Mouse (Mus musculus): ENCODE results near the gene Pon1.
"Not testable (repeated sequence)": the region's sequence is repeated elsewhere in the genome, so short reads cannot be mapped to it uniquely, and the experiment has no call there.

Pon1 gene

DNA sequence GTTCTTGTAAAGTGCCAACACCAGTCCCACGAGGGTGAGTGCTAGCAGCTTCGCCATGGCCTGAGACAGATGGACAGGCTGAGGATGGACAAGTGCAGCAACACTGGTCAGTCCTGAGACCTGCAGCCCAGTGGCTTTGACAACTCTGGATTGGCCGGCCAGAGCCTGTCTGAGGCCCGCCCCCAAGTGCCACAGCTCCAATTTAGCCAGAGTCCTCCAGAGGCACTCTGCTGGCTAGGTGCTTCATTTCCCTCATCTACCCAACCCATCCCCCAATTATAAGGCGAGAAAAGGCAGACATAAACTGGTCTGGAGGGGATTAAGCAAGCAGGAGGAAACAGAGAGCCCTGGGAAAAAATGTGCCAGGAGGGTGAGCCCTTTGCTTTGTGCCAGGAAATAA is at the start of gene Pon1:
Gene Pon1 (minus strand): TSS at position 254 of the 400 bp plus-strand sequence.
- DNase-seq = no peak

DNA sequence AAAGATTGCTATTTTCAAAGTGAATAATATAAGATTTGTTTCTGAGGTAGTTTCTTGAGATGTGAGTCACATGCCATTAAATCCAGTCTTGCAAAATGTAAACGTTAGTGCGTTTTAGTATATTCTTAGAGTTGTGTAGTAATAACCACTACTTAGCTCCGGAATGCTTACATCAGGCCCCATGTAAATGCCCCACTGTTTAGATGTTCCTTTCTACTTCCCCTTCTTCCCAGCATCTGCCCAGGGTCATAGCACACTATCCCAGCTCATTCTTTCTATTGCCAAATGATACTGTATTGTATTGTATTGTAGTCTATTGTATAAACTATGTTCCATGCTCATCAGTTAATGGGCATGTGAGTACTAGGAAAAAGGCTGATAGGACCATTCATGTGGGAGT is 45.1 kb upstream of the Pon1 start:
- DNase-seq = no peak

DNA sequence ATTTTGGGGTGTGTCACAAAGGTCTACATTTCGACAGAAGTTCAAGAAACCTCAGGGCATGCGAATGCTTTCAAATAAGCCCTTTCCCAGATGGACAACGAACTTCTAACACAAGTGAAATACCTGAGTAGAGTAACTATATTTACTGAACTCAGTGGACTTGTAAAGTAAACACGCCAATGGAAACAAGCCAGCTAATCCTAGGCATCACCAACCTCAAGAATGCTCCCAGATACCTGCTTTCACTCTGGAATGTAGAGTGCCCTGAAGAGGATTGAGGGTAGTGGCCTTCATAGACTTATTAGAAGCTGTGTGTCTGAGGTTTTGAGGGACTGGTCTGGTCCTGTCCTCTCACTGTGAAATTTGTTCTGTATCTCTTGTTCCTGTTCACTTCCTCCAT is 43.8 kb upstream of the Pon1 start:
- no peak for DNase-seq

DNA sequence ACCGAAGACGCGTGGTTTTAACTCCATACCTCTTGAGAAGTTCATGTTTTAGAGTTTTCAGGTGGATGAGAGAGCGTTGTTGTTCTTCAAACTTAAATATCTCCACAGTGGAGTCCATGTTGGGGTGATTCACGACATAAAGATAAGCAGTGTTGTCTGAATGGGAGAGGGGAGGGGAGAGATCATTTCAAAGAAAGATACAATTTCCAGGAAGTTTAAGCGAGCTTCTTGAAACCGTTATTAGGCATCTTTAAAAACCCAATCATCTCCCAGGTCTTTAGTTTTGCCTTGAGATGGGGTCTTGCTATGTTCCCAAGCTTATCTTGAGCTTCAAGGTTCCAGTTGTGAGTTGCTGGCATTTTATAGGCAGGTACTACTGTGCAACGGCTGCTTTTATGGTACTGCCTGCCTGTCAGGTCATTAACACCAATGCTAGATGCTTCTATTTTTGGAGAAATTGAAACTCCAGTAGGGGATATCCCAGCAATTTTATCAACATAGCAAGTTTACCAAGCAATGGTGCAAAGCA is 43.2 kb upstream of the Pon1 start:
- DNase-seq = no peak

DNA sequence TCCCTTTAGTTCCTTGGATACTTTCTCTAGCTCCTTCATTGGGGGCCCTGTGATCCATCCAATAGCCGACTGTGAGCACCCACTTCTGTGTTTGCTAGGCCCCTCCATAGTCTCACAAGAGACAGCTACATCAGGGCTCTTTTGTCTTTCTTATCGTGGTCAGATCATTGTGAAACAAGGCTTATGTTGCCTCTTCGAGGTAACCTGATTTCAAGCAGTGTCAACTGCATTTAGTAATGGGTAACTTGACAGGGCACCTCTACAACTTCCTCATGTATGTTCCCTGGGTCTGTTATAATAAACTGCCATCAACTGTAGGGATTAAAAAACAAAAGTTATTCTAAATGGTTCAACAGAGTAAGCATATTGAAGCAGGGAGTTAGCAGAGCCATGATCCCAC is 40.8 kb upstream of the Pon1 start:
- DNase-seq = no peak

DNA sequence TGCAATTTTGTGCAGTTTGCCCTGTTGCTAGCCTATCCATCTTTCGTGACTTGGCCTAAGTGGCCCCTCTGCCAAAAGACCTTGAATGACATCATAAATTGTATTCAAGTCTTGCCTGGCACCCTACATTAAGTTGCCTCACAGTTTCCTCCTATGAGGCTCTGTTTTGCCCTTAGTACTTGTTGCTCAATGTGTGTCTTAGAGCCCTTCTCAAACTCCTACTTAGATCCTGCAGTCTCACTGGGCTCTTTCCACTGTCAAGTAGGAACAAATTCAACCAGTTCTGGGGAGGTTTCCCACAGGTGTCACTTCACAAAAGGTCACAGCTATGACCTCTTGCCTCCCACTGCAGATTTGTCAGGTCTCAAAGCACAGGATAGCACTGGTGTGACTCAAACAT is 40.1 kb upstream of the Pon1 start:
- DNase-seq = no peak

DNA sequence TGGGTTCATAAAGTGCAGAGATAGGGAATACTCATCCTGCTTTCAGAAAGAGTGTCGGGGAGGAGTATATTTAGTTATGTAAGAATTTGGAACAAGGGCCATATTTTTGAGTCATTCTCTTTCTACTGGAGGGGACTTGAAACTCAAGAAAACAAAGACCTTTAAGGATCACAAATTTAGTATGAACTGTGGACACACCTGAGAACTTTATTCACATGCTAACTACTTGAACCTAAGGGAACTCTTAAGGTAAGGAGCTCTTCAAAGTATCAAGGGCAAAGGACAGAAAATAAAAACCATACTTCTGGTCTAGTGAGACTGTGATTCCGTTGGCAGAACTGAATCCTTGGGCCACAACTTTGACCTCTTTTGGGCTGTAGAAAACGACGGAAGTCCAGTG is 38.3 kb upstream of the Pon1 start:
- no peak for DNase-seq

DNA sequence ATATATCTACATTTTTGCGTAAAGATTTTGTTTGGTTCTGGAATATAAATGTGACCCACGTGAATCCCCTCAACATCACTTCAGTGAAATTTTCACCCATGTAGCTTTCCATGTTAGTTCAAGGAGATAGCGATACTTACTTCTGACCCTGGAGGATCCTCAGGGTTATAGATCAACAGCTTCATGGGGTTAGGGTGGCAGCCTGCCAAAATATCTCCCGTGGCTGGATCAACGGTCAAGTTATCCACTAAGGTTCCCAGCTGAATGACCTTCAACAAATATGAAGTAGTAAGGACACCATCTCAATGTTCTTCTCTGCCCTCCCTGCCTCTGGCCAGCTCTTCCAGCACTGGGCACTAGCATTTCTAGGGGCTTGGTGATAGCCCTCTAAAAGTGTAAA is 36.5 kb upstream of the Pon1 start:
- peak; percentile 6 for DNase-seq

DNA sequence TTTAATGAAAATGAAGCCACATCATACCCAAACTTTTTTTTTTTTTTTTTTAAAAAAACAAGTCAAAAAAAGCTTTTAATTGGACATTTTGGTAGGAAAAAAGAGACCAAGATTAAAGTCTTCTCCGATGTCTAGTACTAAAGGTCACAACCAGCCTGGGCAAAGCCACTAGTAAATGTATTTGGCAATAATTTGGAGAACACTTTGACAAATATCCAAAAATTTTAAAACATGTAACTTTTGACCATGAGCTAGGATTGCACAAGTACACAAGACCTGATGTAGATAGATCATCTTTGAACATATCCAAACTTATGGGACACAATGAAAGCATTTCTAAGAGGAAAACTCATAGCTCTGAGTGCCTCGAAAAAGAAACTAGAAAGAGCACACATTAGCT is 29.8 kb upstream of the Pon1 start:
- DNase-seq = not testable (repeated sequence)

DNA sequence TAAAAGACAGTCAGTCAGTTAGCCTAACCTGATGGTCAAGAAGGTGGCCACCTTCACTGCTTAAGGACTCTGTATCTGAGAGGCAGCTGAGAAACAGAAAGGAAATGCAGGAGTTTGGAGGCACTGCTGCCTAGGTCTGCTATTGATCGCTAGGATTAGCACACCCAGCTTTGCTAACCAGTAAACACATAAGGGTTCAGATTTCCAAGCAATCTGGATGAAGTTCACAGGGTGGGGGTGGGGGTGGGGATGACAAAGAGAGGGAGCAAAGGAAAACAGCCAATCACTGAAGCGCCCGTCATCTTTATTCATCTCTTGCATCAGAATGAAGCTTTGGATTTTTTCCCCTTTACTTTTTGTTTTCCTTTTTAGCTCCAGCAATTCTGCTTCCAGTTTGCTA is 28.3 kb upstream of the Pon1 start:
- no peak for DNase-seq

DNA sequence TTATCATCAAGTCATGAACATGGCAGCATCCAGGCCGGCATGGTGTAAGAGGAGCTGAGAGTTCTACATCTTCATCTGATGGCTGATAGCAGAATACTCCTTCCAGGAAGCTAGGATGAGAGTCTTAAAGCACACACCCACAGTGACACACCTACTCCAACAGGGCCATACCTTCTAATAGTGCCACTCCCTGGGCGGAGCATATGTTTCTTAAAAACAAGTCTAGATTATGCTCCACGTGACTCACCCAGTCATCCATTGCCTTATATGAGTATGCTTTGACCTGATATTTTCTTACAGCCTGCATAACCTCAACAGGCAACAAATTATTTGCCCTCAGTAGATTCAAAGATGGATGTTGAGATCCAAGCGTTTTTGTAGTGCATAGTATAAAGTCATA is 24.4 kb upstream of the Pon1 start:
- DNase-seq = no peak

DNA sequence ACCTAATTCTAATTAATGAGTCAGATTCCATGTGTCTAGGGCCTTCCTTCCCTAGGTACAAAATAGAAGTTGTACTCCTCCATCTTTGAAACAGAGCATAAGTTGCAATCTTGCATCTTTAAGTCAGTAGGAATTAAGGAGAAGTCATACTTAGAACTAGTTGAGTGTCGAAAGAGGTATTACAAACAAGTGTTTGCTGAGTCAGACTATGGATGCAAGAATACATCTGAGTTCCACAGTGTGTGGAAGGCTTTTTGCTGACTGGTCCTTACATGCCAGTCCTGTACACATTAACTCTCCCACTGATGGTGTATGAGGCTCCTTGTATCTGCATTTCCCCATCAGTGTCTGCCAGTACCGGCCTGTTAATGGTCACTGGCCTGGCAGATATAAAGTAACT is 14.1 kb upstream of the Pon1 start:
- no peak for DNase-seq

DNA sequence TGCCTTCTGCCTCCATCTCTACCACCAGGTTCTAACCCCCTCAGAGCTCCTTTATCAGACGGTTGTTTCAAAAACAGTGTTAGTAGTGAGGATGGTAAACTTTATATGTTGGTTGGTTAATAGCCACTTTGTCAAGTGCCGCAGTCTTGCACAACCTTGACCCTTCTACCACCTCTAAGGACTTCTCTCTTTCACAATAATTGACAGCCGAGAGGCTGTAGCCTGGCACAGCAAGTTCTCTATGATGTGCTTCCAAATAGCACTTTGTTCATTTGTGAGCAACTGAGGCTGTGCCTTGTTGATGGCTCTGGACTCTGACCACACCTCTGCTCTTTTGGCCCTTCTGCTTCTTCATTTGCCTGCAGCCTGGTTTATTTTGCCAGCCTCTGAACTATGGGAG is 6.2 kb upstream of the Pon1 start:
- DNase-seq = no peak

DNA sequence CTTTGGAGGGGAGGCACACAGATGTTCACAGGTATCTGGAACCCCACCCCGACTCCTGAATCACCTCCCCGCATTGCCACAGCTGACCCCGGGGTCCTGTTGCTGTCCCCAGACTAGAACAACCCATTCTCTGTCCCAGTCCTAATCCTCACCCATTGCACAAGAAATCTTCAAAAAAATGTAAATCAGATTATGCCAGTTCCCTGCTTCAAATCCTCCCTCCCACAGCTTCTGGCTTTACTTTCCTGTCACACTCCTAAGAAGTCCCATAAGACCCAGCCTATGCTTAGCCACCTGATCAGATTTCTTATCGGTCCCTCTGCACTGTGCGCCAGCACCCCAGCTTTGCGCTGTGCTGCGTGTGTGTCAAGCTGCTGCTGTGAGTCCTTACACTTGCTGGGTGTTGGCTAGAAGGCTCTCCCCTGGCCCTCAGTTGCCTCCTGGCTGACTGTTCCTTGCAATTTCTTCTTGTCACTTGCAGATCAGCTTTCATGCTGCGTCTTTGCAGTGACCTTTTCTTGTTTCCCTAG is 5.7 kb upstream of the Pon1 start:
- DNase-seq = no peak

DNA sequence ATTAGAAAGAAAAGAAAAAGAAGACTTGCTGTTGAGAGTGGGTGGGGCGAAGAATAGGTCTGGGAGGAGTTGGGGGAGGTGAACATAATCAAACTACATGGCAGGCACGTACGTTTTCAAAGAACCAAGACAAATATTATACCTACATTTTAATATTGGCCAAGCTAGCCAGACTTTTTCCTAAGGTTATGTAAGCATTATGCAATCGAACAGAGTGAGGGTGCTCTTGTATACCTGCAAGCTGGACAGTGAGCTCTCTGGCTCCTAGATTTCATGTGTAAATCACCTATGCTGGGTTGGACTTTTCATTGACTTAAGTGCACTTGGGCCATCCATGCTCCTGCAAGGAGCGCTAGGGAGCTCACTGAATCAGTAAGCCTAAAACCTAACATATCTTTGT is 4.8 kb upstream of the Pon1 start:
- DNase-seq = no peak

DNA sequence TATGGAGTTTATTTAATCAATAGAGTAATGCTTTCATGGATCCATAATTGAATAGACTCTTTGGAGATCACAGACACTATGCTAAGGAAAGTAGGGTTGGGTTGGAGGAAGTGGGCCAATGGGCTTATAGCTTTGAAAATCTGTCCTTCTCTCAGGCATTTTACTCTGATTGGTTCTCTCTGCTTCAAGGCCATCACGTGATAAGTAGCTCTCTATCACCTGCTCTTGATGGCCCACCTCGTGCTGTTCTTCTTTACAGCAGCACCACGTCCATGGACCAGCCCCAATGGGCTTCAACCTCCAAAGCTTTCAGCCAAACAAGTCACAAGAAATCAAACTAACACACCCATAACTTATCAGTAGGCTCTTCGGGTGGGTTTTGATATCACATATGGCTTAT is 3.0 kb downstream of the Pon1 start:
- no peak for DNase-seq

DNA sequence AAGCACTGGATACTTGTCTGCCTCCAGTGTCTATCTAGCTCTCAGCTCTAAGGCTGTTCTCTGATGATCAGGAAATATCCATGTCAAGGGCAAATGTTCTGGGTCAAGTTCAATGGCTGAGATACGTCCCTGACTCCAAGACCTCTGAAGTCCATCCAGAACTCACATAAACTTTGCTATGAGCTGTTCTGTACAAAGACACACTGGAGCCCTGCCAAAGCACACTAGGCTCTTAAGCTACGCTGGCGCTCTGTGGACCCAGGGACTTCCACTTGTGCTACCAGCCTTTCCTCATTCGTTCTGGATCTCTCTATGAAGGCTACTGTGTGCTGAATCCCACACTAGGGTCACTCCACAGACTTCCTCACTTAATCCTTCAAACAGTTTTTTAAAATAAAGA is 4.2 kb downstream of the Pon1 start:
- peak; percentile 42 for DNase-seq

DNA sequence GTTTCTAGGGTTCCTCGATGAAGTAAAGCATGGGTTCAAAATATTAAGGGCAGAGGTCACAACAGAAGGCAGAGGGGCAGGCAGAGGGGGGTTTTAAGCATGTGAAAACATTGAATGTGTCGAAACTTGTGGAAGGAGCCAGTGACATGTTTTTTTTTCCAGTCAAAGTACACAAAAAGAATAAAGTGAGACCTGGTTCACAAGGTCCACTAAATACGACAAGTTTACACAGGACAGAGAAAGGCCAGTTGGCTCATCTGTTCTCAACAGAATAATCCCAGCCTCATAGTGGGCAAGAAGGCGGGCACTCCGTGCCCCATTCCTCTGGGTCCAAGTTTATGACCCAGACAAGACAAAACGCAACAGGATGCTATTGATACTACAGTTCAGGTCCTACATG is 4.8 kb downstream of the Pon1 start:
- DNase-seq = no peak

DNA sequence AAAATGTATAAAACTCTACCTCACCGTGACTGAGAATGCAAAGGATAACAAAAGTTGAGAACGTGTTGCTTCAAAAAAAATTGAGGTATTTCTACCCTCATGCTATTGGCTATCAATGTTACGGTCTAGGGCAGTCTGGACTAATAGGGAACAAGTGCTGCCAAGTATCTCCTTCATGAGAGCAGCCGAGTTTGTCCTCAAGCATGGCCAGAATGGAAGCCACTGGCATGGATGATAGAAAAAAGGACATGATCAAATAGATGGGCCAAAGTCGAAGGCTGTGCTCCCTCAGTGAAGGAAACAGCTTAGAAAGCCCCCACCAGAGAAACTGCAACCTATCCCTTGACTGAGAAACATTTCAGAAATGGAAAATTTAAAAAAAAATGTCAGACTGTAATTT is 5.7 kb downstream of the Pon1 start:
- DNase-seq = no peak

DNA sequence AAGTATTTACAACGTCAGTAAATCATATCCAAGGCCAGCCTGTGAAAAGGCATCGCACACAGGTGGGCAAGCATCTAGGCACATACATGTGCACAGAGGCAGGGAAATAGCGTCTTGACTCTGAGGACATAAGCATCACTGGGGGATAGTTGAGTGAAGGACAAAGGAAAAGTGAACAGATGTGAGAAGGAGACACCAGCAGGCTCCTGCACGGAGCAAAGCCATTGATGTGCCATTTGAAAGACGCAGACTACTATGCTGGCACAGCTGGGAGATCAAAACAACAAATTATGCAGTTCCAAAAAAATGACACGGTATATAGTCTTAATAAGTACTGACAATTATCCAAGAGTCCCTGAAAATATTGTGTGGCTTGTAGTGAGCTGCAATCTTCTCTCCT is 6.2 kb downstream of the Pon1 start:
- no peak for DNase-seq

DNA sequence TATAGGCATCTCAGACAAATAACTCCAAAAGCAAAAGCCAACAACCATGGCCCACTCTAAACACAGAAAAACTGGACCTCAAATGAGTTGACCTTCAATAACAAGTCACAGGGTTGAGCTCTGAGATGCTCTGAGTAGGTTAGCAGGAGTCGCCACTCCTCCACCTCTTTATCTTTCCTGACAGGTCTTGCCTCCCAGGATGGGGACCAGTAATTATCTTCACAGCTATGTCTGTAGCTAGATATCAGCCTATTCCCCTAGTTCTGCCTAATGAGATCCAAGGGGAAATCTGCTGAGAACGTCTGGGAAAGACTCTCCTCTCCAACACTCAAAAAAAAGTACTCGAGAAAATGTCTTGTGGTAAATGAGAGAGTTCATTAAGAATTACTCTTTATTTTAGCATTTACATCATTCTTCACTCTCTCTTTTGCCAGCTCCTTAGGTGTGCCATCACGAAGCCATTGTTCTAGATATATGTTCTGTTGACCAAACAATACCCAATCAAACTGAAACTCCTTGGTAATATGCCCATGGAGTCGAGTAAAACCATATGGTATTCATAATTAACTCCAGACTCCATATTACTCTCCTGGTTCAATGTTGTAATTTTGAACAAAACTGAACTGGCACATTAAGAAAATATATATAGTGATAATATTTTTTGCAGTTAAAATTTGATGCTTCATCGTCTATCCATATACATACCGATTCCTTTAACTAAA is 7.4 kb downstream of the Pon1 start:
- DNase-seq = no peak

DNA sequence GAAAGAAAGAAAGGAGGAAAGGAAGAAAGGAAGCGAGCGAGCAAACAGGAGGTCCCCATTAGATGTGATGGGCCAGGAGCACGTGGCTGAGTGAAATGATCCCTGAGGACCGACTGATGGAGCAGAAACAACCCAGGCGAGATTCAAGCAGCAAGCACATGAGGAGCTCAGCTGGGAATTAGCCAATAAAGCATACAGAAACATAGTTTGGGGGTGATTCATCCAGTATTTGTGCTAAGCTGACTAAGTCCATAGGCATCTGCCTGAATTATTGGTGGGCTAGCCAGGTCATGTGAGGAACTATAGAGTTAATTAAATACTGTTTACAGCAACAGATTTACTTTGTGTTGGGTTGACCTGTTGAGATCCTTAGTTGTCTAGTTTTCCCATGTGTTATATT is 13.1 kb downstream of the Pon1 start:
- DNase-seq = no peak

DNA sequence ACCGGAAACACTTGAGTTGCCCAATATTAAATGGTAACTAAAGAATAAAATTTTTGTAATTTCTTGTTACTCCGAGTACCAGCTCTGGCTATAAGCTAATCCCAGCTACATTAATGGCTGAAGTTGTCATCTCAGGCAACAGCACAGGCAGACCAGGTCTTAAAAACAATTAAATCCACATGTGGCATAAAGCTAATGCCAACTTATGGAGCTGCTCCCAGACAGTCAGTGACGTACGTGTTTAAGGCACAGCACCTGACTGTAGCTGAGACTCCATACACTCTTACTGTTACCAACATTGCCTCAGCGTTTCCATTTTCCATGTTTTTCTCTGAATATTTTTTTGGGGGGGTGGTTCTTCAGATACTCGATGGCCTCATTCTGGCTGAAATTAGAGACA is 14.6 kb downstream of the Pon1 start:
- no peak for DNase-seq

DNA sequence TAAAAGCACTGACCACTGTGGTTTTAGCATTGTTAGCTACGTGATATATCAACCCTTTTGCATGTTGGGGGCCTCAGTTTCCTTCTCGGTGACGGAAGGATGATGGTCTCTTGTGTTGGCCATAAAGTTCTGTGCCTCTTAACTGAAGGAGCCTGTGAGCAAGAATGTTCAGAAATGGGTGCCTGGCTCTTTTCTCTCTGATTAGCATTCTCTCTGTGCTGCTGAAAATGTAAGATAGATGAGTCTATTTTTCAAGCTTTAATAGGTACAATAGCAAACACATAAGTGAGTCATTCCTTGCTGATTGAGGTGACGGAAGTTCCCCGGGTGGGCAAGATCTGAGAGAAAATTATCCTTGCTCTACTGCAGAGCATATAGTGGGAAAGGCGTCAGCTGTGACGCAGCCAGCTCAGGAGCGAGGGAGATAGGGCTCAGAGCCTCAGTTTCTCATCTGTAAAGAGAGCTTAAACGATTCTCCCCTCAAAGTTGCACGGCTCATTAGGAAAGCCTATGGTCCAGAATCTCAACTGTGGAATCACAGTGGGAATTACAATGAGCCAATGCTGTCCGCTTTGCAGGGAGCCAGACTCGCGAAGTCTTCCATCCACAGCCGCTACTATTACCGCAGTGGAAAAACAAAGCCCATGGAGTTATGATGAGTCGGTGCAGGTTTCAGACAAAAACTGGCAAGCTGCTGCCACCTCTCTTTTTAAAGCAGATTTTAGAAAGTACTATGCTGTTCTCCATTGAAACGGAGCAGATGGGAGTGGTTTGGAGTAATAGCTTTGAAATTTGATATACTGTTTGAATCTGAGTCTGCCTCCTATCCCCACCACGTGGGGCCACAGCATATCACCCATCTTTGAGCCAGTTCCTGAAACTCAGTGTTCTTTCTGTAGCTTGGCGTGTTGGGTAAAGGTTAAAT is 15.5 kb downstream of the Pon1 start:
- no peak for DNase-seq
